Mouse (Mus musculus) ES-E14 (cell line): Measurements from ENCODE around the gene Daw1.

Experiments
- CHD2 ChIP-seq: IDR thresholded peaks from 2 replicates; pipeline ENCODE4 v1.6.1; 2014; ENCODE audit warnings: mild to moderate bottlenecking, low read depth, low read length, inconsistent platforms
- HCFC1 ChIP-seq: IDR thresholded peaks from 2 replicates; pipeline ENCODE4 v1.6.1; 2012; ENCODE audit warnings: low read length, inconsistent platforms, borderline replicate concordance; ENCODE audit not compliant: insufficient read depth
- ZNF384 ChIP-seq: IDR thresholded peaks from 2 replicates; pipeline ENCODE4 v1.6.1; 2012; ENCODE audit warnings: low read depth, low read length, inconsistent platforms

GRCm38 (mm10) chr1:83164027-83164426 is 4.5 kb downstream of the Daw1 start:
- TF ChIP-seq CHD2 (no peak), HCFC1 (no peak), ZNF384 (no peak)
